Mouse (Mus musculus): Measurements from ENCODE around the gene Snx33. TPM values are rescaled to one million over a fixed set of nuclear protein-coding genes. Genes with fewer than 3 reads are reported as not detected.

Snx33 gene
- total and polyA plus RNA-seq, 3 experiments, result 1.7 to 3.2 (median 2.6) TPM

DNA sequence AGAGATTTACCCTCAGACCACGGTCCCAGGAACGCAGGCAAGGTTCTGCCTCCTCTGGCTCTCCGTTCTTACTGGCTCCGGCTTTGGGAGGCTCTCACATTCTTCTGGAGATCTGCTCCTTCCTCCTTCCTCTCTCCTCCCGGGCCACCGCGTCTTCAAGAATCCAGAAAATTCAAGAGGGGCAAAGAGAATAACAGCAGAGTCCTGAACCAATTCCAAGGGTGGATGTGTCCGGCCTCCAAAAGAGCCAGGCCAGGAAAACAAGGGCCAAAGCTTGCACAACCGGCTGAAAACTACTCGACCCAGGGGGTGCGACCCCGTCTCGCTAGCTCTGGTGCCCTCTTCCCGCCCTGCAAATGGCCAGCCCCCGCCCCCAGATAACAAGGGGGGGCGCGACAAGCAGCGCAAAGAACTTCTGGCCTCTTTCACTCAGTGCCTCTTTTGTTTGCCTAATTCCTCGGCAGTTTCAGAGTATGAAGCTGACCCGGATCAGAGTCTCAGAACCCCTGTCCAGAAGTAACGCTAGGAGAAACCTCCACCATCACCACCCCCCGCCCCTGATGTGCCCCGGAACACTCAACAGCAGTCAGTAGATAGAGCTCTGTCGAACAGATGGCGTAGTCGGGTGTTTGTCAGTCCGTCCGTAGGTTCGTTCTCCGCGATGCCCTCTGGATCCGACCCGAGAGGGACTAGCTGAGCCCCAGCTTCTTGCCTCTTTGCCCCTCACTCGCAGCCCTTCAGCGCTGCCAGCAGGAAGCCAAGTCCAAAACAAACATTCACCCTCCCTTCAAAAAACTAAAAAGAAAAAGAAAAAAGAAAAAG is 769 bp downstream of the Snx33 start:
- Histone ChIP-seq H3K4me2 (ENCODE audit: insufficient read depth, low read depth, poor library complexity, severe bottlenecking) (peak overlapping the region; percentile 68), H3K27me3 (replicated peaks) (peaks cover 25% of the 10 kb centered on the region), H3K27ac (ENCODE audit: insufficient read depth, low read depth) (no peak overlapping the region), H3K4me1 (ENCODE audit: control insufficient read depth in 1 of 2, insufficient read depth in 2 of 2) (peaks cover 17 to 34% of the 10 kb centered on the region in 2 experiments), H3K79me2 (replicated peaks; ENCODE audit: control insufficient read depth, extremely low read depth, insufficient read depth, poor library complexity, severe bottlenecking) (no peaks in the 10 kb centered on the region), H3K9ac (ENCODE audit: insufficient read depth, low read depth) (peak overlapping the region; percentile 87), H3K36me3 (replicated peaks in 1 of 2; ENCODE audit: control insufficient read depth in 1 of 2, insufficient read depth in 1 of 2, low read length in 1 of 2) (peaks cover 0 to 36% of the 10 kb centered on the region in 2 experiments), H3K4me3 (replicated peaks in 1 of 3; ENCODE audit: low read depth in 2 of 3, low read length in 2 of 3, poor library complexity in 1 of 3) (peak overlapping the region; percentile 66 to 79 (median 77)), H3K9me3 (replicated peaks; ENCODE audit: low read length) (no peaks in the 10 kb centered on the region)
- in situ Hi-C loops (cut with MboI; ENCODE audit: low pct_ligation_motif_present, low pct_unique_long_range_greater_than_20kb, low sequenced_read_pairs), result no loop called here
- dilution Hi-C loops (cut with MboI; ENCODE audit: extremely low pct_ligation_motif_present, extremely low pct_unique_long_range_greater_than_20kb, low sequenced_read_pairs), result no loop called here
- TF ChIP-seq IRF4 (IDR thresholded peaks at IDR 0.05; ENCODE audit: low read depth, low read length) (no peak), CTCF (conservative IDR thresholded peaks at IDR 0.05 in 1 of 2, IDR thresholded peaks at IDR 0.05 in 1 of 2; ENCODE audit: low read depth in 2 of 2, low read length in 2 of 2) (no peak), MYC (IDR thresholded peaks at IDR 0.05; ENCODE audit: low read depth, low read length) (no peak), USF1 (IDR thresholded peaks at IDR 0.05; ENCODE audit: low read depth, low read length) (no peak), JUN (IDR thresholded peaks at IDR 0.05; ENCODE audit: insufficient read depth, low read depth, low read length) (no peak), EP300 (IDR thresholded peaks at IDR 0.05; ENCODE audit: low read length) (no peak), ELF1 (IDR thresholded peaks at IDR 0.05; ENCODE audit: low read depth, low read length) (no peak), RCOR1 (conservative IDR thresholded peaks at IDR 0.05; ENCODE audit: low read depth, low read length) (no peak), ZKSCAN1 (IDR thresholded peaks at IDR 0.05; ENCODE audit: borderline replicate concordance, low read depth, low read length) (no peak), ZMIZ1 (IDR thresholded peaks at IDR 0.05; ENCODE audit: low read depth, low read length) (no peak), POLR2A (IDR thresholded peaks at IDR 0.05; ENCODE audit: low read depth, low read length) (no peak), MXI1 (IDR thresholded peaks at IDR 0.05; ENCODE audit: low read depth, low read length) (no peak), MAZ (IDR thresholded peaks at IDR 0.05; ENCODE audit: low read depth, low read length) (no peak), SIN3A (IDR thresholded peaks at IDR 0.05; ENCODE audit: low read length) (no peak), RAD21 (IDR thresholded peaks at IDR 0.05; ENCODE audit: low read depth, low read length) (no peak)
- DNase-seq (ENCODE audit: extremely low read depth), result no peak

- no peak for DNase-seq (ENCODE audit: extremely low read depth)
- no peak overlapping the region for H3K4me2 ChIP-seq (ENCODE audit: insufficient read depth, low read depth, poor library complexity, severe bottlenecking)
- peaks cover 6% of the 10 kb centered on the region for H3K9me3 ChIP-seq (replicated peaks; ENCODE audit: low read length)
- dilution Hi-C loops (cut with MboI; ENCODE audit: extremely low pct_ligation_motif_present, extremely low pct_unique_long_range_greater_than_20kb, low sequenced_read_pairs) (no loop called here), in situ Hi-C loops (cut with MboI; ENCODE audit: low pct_ligation_motif_present, low pct_unique_long_range_greater_than_20kb, low sequenced_read_pairs) (no loop called here)
- H3K9ac ChIP-seq (ENCODE audit: insufficient read depth, low read depth), result no peak overlapping the region
- TF ChIP-seq MAZ (IDR thresholded peaks at IDR 0.05; ENCODE audit: low read depth, low read length) (no peak), MAFK (IDR thresholded peaks at IDR 0.05; ENCODE audit: insufficient replicate concordance, low read length) (no peak), TCF12 (IDR thresholded peaks at IDR 0.05; ENCODE audit: low read depth, low read length) (no peak), KAT2A (IDR thresholded peaks at IDR 0.05; ENCODE audit: insufficient replicate concordance, low read length) (no peak), USF1 (IDR thresholded peaks at IDR 0.05; ENCODE audit: low read depth, low read length) (no peak), IRF4 (IDR thresholded peaks at IDR 0.05; ENCODE audit: low read depth, low read length) (no peak), ZNF384 (IDR thresholded peaks at IDR 0.05; ENCODE audit: low read depth, low read length) (no peak), POLR2AphosphoS2 (IDR thresholded peaks at IDR 0.05; ENCODE audit: low read depth, low read length) (no peak), CTCF (conservative IDR thresholded peaks at IDR 0.05 in 1 of 2, IDR thresholded peaks at IDR 0.05 in 1 of 2; ENCODE audit: low read depth in 2 of 2, low read length in 2 of 2) (no peak), ETS1 (conservative IDR thresholded peaks at IDR 0.05; ENCODE audit: low read depth, low read length) (no peak), ZC3H11A (IDR thresholded peaks at IDR 0.05; ENCODE audit: low read depth, low read length) (no peak), GABPA (IDR thresholded peaks at IDR 0.05; ENCODE audit: insufficient replicate concordance, low read depth, low read length) (no peak), MEF2A (IDR thresholded peaks at IDR 0.05; ENCODE audit: borderline replicate concordance, low read depth, low read length) (no peak), NELFE (IDR thresholded peaks at IDR 0.05; ENCODE audit: low read depth, low read length) (no peak), CHD1 (IDR thresholded peaks at IDR 0.05; ENCODE audit: low read depth, low read length) (no peak), JUND (conservative IDR thresholded peaks at IDR 0.05; ENCODE audit: low read depth, low read length) (no peak), MXI1 (IDR thresholded peaks at IDR 0.05; ENCODE audit: low read depth, low read length) (no peak), BHLHE40 (IDR thresholded peaks at IDR 0.05; ENCODE audit: low read depth, low read length) (no peak), USF2 (conservative IDR thresholded peaks at IDR 0.05; ENCODE audit: low read depth, low read length) (no peak), JUN (IDR thresholded peaks at IDR 0.05; ENCODE audit: insufficient read depth, low read depth, low read length) (no peak)
- H3K27ac ChIP-seq (ENCODE audit: insufficient read depth, low read depth), result no peak overlapping the region
- H3K4me1 ChIP-seq (ENCODE audit: control insufficient read depth in 1 of 2, insufficient read depth in 2 of 2), result peaks cover 17 to 34% of the 10 kb centered on the region in 2 experiments
- peaks cover 22% of the 10 kb centered on the region for H3K27me3 ChIP-seq (replicated peaks)
- peaks cover 3 to 44% of the 10 kb centered on the region in 2 experiments for H3K36me3 ChIP-seq (replicated peaks in 1 of 2; ENCODE audit: control insufficient read depth in 1 of 2, insufficient read depth in 1 of 2, low read length in 1 of 2)
- H3K4me3 ChIP-seq (replicated peaks in 1 of 3; ENCODE audit: low read depth in 2 of 3, low read length in 2 of 3, poor library complexity in 1 of 3), result no peak overlapping the region
- H3K79me2 ChIP-seq (replicated peaks; ENCODE audit: control insufficient read depth, extremely low read depth, insufficient read depth, poor library complexity, severe bottlenecking), result no peaks in the 10 kb centered on the region
Observed at GRCm38 (mm10) chr9:56926387-56926786, 1.8 kb downstream of the Snx33 start.

All from CH12.LX (cell line).